Mouse (Mus musculus): ENCODE measurements around the gene Tbx4.
A peak's percentile ranks its signal among the peaks of the same experiment; 100 is the strongest.

Tbx4 gene

DNA sequence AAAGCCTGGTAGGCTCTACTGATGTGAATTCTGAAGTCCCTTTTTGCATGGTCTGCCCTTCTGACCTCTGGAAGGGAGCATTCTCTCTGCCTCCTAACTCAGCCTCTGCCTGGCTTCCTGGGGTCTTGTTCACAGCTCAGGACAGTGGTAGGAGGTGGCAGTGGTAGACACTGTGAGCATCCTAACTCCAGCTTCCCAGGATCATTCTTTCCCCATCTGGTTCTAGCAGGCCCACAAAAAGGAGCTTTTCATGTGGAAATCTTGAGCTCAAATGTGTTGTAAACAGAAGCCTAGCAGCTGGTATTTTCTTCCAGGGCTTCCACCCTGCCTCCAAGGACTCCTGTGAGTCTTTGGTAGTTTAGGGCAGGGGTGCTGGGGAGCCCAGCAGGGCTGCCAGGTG lies 14.1 kb downstream of the Tbx4 start:
- no peak for DNase-seq (ENCODE audit: low spot score)

DNA sequence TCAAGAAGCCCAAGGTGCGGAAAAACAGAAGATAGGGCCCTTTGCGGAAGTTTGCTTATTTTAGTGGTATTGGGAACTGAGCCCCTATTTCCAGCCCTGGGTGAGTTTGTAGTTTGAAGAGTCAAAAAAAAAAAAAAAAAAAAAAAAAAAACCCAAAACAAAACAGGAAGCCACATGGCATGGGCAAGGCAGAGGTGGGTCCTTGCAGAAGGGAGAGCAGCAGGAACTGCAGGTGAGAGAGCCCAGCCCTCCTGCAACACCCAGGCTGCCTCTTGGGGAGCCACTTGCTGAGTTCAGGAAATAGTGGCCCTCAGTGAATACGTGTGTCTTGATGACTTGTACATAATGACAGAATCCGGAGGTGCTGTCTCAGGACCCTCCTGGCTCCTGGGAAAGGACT lies 23.3 kb downstream of the Tbx4 start:
- DNase-seq (ENCODE audit: low spot score): no peak

DNA sequence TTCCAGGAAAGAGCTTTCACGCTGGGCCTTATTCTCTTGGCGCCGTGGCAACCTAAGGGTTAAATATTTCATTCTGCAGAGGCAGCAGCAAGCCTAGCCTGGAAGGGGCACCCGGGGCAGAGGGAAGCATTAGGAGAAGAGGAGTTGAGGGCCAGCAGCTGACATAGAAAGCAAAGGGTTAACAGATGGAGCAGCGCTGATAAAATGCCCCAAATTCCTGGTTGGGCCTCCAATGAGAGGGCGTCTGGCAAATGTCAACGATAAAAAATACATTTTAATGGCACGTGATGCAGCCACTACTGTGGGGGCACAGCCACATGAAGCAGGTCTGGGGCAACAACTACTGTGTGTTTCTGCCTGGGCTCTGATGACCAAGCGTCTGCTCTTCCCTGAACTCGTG lies 23.9 kb downstream of the Tbx4 start:
- peak; percentile 50 for DNase-seq (ENCODE audit: low spot score)

DNA sequence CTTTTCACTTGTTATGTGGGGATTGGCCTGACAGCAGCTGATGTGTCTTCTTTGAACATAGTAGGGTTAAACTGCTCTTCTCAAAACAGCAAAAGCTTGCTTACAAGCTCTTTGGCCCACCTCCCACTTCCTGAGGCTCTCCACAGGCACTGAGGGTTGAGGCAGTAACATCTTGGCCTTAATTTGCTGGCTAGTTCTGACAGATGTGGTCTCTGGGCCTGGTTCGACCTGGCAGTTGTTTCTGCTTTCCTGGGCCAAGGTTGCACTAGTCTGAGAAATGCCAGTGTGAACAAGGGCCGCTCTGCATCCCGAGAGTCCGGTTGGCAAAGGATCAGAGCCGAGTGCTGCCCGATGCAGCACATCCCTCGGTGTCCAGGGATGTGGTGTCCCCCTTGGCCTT lies 27.3 kb downstream of the Tbx4 start:
- no peak for DNase-seq (ENCODE audit: low spot score)

DNA sequence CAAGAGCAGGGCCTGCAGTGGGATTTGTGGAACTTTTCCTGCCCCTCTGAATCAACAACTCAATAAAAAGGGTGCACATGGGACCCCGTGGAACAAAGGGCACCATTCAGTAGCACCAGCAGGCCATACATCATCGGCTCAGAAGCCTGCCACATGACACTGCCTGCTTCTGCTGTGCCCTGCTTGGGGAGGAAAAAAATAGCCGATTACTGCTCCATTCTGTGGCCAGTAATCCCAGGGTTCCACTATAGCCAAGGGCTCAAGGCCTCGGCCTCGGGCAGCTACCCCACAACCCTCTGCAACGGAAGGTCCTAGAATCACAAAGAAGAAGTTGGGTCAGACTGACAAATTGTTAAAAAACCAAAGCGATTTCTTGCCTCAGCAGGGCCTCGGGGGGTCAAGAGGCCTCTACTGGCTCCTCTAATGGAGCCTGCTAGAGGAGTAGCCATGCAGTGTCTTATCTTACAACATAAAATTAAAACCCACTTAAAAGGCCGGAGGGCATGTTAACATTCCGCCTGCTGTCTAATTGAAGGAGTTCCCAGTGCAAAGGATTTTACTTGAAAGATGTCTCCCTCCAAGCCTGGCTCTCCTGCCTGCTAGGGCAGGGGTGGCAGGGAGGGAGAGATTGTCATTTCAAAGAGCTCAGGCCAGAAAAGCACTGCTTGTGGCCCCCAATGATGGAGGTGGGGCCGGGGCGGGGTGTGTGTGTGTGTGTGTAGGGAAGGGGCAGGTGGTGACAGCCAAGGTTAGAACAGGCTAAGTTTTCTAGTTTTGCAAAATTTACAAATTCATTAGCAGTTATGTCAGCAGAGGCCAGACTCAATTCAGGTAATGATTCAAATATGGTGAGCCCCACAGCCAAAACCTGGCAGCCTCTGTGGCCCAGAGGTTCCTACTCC lies 31.1 kb downstream of the Tbx4 start:
- no peak for DNase-seq (ENCODE audit: low spot score)

DNA sequence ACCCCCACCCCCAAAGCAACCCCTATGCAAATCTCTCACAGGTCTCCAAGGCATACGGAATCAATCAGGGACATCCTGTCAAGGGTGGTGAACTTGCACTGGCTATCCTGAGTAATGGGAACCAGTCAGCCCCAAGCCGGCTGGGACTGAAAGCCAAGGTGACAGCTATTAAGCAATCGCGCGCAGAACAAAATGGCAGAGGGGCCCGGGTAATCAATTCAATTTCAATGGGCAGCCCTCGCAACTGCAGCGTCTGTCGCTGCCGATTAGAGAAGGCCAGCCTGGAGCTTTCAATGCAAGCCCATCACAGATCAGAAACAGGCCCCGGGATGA lies 31.7 kb downstream of the Tbx4 start:
- peak; percentile 48 for DNase-seq (ENCODE audit: low spot score)

DNA sequence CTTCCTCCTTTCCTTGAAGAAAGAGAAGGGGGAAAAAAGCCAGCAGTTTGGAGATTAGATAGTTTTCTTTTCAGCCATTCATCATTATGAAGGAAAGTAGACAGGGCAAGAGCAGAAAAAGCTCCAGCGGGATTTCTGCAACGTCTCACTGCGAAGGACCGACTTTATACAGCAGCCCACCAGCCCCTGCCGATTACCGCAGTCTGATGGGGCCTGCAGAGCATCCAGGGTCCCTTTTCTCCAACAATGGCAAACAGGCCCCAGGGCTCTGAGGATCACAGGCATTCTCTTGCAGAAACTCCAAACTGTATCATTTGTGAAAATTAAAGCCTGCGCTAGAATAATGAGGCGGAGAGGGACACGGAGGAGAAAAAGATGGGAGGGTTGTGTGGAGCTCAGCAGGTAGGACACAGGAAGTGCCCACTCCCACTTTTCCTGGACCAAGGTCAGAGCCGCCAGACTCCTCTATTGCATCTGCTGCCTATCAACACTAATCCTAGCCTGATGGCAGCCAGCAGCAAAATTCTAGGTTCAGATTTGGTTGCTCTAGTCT lies 32.2 kb downstream of the Tbx4 start:
- DNase-seq (ENCODE audit: low spot score): no peak

DNA sequence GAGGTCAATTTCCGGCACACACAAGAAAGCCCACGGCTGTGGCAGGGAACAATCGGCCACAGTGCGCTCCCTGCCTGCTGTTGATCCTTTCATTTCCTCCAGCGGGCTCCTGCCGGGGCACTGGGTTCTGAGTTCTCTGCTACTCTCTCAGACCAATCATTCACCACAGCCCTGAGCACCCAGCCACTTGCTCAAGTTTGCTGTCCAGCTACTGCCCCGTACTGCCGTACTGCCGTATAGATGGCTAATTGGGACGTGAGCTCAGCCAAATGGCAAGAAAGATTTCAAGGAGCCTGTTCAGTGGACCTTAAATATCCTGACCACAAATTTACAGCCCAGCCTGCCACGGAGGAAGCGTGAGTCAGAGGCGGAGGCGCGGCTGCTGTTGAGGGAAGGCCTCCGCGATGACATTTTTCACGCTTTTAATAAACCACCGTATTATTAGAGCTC lies 39.1 kb downstream of the Tbx4 start:
- DNase-seq (ENCODE audit: low spot score): peak; percentile 63

DNA sequence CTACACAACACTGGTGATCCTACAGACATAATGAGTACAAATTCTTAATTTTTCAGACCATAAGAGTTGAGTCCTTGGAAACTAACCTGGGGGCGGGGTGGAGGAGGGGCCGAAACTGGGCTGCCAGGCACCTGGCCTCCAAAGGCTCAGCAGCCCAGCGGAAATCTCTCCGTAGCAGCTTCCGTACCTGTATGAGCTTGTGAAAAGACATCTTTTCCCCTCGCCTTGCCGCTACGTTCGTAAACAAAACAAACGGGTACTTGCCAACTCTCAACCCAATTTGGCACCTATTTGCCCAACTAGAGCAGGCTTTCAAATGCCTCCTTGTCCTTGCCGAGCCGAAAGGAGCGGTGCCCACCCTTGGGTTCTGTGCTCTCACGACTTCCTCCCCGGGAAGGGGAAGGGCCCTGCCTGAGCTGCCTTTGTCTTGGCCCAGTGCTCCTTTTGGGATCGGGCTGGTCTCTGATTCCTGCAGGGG lies 40.1 kb downstream of the Tbx4 start:
- DNase-seq (ENCODE audit: low spot score): no peak

DNA sequence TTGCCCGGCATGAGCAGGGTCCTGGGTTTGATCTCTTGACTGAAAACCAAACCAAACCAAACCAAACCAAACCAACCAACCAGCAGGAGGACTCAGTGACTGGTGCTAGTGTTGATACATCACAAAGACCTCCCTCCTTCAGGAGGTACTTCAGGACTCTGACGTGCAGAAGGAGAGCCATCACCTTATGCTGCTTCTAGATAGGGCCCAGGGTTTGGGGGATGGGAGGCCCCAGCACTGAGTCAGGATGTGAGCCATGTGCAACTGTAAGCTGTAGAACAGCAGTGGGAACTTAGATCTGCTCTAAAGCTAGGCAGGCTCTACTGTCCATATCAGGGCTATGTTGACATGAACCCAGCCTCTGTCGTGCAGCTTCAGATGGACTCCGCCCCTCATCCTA lies 41.9 kb downstream of the Tbx4 start:
- DNase-seq (ENCODE audit: low spot score): no peak

DNA sequence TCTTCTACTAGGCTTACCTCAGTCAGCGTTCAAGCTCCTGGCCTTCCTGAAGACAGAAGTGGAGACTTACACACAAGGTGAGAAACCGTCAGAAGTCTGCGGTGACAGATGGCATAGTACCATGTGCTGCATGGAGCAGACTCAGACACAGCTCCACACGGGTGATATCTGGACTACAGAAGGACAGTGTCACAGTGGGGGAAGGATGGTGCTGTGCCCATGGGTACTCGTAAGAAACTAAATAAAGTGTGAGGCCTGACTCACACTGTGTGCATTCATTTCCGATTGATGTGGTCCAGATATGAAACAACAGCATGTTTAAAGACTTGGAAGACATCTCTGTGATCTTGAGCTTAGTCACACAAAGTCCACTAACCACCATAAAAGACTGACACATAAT lies 43.4 kb downstream of the Tbx4 start:
- DNase-seq (ENCODE audit: low spot score): no peak

DNA sequence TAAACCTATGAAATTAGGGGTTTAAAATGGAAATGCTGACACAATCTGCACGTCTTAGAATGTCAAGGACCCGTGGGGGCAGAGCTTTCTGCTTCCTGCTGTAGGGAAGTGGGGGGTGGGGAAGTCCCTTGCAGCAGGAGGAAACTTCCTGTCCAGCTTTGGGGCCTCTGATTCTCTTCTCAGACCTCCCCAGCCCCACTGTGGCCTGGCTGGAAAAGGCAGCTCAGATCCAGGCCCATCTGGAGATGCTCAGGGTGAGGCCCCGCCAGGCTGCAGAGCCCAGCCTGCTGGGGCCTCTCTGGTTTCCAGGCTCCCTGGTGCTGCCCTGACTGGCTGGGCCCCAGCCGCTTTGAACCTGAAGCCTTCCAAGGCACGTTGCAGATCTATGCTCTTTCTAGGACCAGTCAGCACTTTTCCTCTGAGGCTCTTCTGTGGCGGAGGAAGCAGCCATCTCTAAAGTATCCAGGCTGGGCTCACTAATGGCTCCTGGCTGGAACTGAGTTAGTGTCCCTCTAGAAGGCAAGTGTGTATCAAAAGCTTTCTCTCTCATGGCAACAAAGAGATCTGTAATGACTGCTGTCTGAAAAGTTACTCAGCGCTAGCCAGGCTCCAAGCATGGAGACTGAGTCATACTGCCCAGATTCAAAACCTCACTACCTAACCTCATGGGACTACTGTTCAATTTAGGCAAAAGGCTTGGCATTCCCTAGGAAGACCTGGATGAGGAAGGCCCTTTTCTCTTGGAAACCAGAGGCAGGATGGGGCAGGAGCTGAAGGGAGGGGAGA lies 55.8 kb downstream of the Tbx4 start:
- no peak for DNase-seq (ENCODE audit: low spot score)

DNA sequence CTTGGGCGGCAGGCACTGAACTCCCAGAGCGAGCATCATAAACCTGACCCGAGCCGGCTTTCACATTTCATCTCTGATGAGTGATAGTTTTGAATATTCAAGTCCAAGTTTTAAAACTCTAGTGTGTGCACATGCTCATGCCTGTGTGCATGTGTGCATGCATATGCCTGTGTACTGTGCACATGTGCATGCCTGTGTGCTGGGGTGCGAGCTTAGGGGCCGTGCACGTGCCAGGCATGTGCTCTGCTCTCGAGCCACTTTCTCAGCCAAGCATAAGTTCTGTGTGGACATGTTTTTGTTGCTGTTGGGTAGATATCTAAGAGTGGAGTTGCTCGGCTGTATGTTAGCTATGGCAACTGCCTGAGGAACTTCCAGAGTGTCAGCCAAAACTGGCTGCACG lies 62.5 kb downstream of the Tbx4 start:
- DNase-seq (ENCODE audit: low spot score): no peak

DNA sequence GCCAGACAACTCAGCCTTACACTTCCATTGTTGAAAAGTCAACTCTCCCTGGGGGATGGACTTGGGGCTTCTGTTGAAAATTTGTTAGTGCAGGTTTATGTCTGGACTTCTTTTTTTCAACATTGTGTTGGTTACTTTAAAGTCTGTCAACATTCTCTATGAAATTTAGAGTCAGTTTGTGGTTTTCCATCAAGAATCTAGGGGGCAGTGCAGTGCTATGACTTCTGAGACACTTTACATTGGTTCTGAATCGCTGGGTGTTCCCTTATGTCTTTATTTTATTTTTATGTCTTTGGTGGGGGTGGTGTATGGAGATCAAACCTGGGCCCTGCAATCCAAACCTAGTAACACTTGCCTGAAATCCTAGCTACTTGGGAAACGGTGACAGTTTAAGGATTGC lies 63.5 kb downstream of the Tbx4 start:
- DNase-seq (ENCODE audit: low spot score): no peak

DNA sequence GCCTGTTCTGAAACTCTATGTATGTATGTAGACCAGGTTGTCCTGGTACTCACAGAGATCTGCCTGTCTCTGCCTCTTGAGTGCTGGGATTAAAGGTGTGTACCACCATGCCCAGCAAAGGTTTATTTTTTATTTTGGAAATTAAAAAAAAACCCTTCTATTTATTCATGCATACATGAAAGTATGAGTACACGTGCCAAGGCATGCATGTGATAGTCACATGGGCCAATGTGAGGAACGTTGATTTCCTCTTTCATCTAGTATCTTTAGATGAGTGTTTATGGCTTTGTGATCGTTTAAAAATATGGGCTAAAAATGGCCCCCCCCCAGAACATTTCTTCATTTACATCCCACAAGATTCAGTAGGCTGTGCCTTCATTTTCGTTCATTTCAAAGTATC lies 66.3 kb downstream of the Tbx4 start:
- no peak for DNase-seq (ENCODE audit: low spot score)

DNA sequence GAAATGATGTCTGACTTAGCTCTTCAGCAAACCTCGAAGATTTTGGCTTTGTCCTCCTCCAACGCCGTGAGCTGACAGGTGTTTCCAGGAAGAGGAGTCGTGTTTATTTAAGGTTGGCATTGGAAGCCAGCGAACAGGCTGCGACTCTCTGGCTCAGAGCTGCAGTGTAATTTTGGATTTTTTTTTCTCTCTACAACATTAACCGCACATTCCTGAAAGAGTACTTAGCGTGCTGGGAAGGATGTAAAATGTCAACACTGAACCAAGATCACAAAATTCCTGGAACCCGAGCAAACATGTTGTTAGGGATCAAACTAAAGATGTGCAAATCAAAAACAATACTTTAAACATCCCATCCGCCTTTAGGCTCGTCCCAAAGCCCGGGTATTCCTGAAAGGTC lies 69.4 kb downstream of the Tbx4 start:
- no peak for DNase-seq (ENCODE audit: low spot score)

DNA sequence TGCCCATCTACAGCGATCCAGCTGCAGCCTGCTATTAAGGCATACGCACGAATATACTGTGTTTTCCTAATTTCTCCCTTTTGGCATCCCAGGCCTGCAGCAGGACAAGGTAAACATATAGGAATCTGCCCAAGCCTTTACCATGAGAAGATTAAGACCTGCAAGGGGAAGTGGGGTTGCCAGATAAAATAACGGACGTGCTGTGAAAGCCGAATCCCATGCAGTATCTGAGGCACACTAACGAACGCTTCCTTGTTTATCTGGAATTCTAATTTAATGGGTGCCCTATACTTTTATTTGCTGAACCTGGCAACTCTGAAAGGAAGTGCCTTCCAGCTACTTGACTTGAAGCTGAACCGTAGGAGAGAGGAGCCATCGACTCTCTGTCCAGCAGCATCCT lies 70.2 kb downstream of the Tbx4 start:
- no peak for DNase-seq (ENCODE audit: low spot score)

DNA sequence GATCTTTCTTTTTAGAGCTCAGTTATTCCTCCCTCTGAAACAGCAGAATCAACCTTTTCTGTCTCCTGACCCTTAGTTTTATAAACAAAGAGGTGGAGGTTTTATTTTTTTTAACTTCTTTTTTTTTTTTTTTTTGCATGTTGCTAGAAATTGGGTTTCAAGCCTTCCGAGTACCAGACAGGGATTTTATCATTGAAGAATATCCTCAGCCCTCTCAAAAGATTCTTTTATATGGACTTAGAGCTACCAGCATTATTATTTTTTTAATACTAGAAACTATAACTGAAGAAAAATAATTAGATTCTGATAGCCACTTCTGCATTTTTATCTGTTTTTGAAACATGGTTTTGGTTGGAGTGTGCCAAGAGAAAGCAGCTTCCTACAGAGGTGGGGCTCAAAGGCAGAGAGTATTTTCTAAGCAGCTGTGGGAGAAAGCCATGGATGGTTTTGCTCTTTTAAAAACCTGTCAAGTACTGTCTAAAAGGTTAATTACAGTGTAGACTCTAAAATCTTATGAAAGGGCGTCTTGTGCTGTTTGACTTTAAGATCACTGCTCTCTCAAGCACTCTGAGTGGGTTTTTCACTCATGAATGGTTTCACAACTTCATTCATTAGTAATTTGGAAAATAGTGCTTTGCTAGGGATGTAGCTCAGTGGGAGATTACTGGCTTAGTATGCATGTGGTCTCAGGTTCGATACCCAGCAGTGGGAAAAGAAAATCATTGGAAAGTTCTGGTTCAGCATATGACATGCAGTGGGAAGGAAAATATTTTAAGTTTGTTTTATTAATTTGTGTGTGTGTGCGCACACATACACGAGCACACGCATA lies 70.9 kb downstream of the Tbx4 start:
- DNase-seq (ENCODE audit: low spot score): no peak

DNA sequence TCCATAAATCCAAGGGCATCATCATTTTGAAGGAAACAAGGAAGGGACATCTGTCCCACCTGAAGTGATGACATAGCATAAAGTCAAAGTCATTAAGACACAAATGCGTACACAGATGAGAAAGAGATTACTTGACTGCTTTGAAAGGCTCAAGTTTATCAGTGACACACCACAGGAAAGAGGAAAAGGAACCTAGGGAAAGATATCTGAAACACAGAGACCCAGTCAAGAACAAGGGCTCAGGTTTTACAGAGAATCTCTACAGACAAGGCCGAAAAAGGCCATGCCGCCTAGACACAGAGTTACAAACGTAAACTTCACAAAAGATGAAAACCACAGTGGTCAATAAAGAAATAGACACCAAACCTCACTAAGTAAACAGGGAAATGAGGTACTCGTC lies 73.6 kb downstream of the Tbx4 start:
- DNase-seq (ENCODE audit: low spot score): no peak

DNA sequence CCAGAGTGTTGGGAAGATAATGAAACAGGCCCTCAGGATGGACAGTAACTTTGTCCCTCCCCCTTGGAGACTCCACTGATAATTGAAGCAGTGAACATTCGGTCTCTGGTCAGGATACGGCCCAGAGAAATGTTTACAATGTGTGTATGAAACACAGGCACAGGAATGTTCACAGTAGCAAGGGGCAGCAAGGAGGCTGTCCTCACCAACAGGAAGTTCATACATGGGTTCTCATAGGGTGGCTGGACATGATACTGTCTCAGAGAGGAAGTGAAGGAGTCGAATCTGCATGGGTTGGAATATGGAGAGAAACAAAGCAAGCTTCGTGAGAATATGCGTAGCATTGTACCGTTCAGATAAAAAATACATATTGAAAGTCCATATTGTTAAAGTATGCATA lies 74.1 kb downstream of the Tbx4 start:
- DNase-seq (ENCODE audit: low spot score): no peak

DNA sequence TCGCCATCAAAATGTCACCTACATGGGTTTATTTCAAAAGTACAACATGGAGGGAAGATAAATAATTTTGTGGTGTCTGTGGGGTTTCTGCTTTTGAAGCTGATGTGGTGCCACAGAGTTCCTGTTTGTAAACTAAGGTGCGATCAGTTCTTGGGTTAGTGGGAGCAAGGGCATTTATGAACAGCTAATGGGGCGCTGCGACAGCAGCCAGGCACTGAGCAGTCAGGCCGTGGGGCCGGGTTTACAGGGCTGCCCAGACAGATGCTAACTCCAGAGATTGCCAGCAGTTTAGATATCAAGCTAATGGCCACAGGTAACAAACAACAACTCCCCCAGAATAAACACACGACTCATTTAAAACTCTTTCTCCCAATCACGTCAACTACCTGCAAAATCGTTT lies 75.3 kb downstream of the Tbx4 start:
- DNase-seq (ENCODE audit: low spot score): no peak

All from retina, embryonic 14.5 days (tissue).